Mouse (Mus musculus) c-Kit-positive CD71-positive TER-119-positive erythroid progenitor cells, embryonic 14.5 days (primary cell): ENCODE results near the gene Cdca3.

Experiments
- DNase-seq: peaks from one replicate; pipeline ENCODE4 v3.0.0-alpha.2; 2013; ENCODE audit warnings: low spot score

The Cdca3 gene

GRCm38 (mm10) chr6:124865766-124866362, 36.5 kb downstream of the Cdca3 start:
- DNase-seq, result no peak

- no peak for DNase-seq
Measured at GRCm38 (mm10) chr6:124866560-124866959, 37.2 kb downstream of the Cdca3 start.

GRCm38 (mm10) chr6:124874348-124874747, 45.0 kb downstream of the Cdca3 start:
- DNase-seq, result no peak

- DNase-seq, result no peak
Measured at GRCm38 (mm10) chr6:124879390-124879789, 50.0 kb downstream of the Cdca3 start.

GRCm38 (mm10) chr6:124881821-124882220, 52.5 kb downstream of the Cdca3 start:
- DNase-seq, result no peak
